Mouse (Mus musculus) MEL (cell line): ENCODE data around the gene Uqcc1.

Source experiments
- CTCF ChIP-seq, 3 experiments: IDR thresholded peaks in 2 of 3; conservative IDR thresholded peaks in 1 of 3; 2 replicates each; pipeline ENCODE4 v1.5.1; 2011 to 2012; ENCODE audit warnings: low read length in 3 of 3, low read depth in 2 of 3, mild to moderate bottlenecking in 2 of 3, improper control_type of control experiment in 1 of 3, inconsistent platforms in 1 of 3, mixed read lengths in 1 of 3, moderate library complexity in 1 of 3; ENCODE audit not compliant: control insufficient read depth in 1 of 3, insufficient read depth in 1 of 3, poor library complexity in 1 of 3, severe bottlenecking in 1 of 3
- ZNF384 ChIP-seq: IDR thresholded peaks from 2 replicates; pipeline ENCODE4 v1.6.1; 2012; ENCODE audit warnings: low read depth, mild to moderate bottlenecking, inconsistent platforms, low read length, improper control_type of control experiment

GRCm38 (mm10) chr2:155811821-155812396, 118.2 kb downstream of the Uqcc1 start:
- TF ChIP-seq CTCF (IDR thresholded peaks at IDR 0.05 in 2 of 3, conservative IDR thresholded peaks at IDR 0.05 in 1 of 3; ENCODE audit: control insufficient read depth in 1 of 3, insufficient read depth in 1 of 3, low read depth in 2 of 3, low read length in 3 of 3, poor library complexity in 1 of 3, severe bottlenecking in 1 of 3) = peak; percentile 89 to 98 (median 95)
- TF ChIP-seq ZNF384 = no peak
